Mouse (Mus musculus): Measurements from ENCODE around the gene Etnk2.

The Etnk2 gene

DNA sequence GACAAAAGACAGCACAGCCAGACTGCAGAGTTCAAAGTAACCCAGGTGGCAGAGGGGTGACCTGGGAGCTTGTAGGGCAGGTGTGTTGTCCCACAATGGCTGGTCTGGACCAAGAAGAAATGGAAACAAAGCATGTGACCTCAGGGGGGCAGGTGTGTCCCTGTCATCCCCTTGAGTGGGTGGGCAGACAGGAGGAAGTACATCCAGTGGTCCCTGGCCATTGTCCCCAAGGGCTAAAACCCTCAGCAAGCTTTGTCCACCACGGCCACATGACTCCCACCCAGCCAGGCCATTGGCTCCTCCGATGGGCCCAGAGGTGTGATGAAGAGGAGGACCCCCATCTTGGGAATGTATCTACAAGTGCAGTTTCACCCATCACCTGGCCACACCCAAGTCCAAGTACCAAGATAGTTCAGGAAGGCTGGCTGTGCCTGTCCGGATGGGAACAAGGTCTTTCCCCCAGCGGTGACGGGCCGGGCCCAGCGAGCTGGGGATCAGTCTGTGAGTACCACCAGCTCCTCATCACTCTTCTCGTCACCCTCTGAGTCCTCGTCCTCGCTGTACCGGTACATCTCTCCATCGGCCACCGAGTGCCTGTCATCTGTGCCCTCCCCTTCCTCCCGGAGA is 19.9 kb downstream of the Etnk2 start:
- DNase-seq: no peak

GRCm38 (mm10) chr1:133385506-133385905 is 22.1 kb downstream of the Etnk2 start:
- peak; percentile 21 for DNase-seq

GRCm38 (mm10) chr1:133386209-133386608 is 22.8 kb downstream of the Etnk2 start:
- DNase-seq: no peak

GRCm38 (mm10) chr1:133387539-133388268 is 24.3 kb downstream of the Etnk2 start:
- no peak for DNase-seq

- no peak for DNase-seq
Observed at GRCm38 (mm10) chr1:133394702-133395101, 31.3 kb downstream of the Etnk2 start.

- no peak for DNase-seq
Observed at GRCm38 (mm10) chr1:133396693-133397092, 33.3 kb downstream of the Etnk2 start.

- no peak for DNase-seq
Observed at GRCm38 (mm10) chr1:133397094-133397482, 33.7 kb downstream of the Etnk2 start.

GRCm38 (mm10) chr1:133397483-133398237 is 34.3 kb downstream of the Etnk2 start:
- no peak for DNase-seq

DNA sequence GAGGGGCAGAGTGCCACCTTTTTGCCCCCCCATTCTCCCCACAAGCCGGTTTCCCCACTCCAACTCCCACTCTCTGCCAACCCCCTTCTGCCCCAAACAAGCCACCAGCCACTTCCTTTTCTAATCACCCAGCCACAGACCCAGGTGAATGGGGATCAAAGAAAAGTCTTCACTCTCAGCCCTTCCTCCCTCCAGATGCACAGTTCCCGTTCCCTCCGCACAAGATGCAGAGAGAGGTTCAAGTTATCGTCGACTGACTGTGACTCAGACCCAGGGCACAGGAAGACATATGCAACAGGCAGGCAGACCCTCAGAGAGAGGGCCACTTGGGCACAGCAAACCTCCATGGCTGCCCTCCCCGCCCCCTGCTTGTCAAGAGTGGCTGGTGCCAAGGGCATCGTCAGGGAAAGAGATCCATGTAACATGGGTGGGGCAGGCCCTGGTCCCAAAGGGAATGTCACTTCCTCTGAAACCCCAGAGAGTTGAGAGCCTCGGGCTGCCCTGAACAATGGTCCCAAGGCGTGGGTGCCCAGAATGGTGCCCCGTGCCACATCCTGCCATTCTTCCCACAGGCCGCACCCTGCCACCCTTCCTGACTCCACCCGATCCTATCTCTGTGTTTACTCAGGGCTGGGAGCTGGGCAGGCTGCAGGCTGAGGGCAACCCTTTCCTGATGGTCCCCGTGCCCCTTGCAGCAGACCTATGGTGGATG is 36.8 kb downstream of the Etnk2 start:
- DNase-seq: no peak

DNA sequence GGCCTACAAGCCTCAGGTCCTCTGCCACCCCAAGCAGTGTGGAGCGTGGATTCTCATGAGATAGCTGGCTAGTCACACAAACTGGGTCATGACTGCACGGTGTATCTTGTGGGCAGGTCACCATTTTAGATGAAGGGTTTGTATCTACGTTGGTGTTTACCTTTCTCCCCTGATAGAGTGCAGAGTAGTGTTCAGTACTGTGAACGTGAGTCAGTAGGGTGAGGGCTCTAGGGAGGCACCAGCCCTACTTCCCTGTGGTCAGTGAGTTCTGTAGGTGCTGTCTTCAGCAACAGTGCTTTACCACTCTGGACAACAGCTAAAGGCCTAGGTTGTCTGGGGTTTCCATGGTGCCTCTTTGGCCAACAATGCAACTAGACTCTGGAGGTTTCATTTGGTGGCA is 40.6 kb downstream of the Etnk2 start:
- DNase-seq: no peak

DNA sequence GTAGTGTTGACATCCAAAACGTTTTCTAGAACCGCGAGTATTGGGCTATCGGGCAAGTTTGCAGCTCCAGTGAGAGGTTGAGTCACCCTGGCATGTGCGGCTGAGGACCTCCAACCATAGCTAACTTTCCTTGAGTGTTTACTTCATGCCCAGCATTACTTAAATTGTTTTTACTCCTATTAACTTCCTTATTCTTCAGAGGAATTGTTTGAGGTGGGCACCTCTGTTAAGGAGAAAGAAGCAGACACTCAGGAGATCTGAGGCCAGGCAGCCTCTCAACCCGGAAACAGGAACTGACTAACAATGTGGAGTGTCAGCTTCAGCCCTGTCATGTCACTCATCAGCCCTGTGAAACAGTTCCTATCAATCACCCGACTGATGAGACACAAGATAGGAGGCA is 43.2 kb downstream of the Etnk2 start:
- no peak for DNase-seq

DNA sequence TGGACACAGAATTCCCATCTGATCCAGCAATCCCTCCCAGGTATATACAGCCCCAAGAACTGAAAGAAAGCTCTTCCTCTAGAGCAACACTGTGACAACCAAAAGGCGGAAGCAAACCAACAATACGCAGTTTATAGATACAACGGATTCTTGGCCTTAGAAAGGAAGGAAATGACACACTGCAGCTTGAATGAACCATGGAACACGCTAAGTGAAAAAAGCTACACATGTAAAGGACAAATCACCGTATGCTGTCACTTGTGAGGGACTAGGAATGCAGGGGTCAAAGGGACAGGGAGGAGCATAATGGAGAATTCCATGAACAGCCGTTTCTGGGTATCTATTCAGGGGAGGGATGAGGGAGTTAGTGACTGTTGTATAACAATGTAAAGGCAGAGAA is 44.1 kb downstream of the Etnk2 start:
- DNase-seq: no peak

- DNase-seq: no peak
Observed at GRCm38 (mm10) chr1:133408321-133408720, 44.9 kb downstream of the Etnk2 start.

- no peak for DNase-seq
Observed at GRCm38 (mm10) chr1:133408880-133409516, 45.6 kb downstream of the Etnk2 start.

DNA sequence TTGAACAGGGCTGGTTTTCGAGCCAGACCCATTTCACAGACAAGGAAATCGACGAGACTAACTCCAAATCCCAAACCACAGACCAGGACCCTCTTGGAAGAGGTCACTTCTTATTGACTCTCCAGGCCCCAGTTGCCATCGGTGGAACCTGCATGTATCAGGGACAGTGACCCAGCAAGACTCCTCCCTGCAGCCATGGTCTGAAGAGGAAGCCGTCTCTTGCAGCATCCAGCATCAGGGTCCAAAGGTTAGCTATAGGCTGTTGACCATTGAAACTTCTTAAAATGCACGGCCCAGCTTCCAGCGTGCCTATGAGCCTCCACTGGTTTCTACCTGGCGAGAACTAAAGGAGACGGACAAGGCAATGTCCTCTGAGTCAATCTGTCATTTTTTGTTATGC is 46.4 kb downstream of the Etnk2 start:
- DNase-seq: no peak

DNA sequence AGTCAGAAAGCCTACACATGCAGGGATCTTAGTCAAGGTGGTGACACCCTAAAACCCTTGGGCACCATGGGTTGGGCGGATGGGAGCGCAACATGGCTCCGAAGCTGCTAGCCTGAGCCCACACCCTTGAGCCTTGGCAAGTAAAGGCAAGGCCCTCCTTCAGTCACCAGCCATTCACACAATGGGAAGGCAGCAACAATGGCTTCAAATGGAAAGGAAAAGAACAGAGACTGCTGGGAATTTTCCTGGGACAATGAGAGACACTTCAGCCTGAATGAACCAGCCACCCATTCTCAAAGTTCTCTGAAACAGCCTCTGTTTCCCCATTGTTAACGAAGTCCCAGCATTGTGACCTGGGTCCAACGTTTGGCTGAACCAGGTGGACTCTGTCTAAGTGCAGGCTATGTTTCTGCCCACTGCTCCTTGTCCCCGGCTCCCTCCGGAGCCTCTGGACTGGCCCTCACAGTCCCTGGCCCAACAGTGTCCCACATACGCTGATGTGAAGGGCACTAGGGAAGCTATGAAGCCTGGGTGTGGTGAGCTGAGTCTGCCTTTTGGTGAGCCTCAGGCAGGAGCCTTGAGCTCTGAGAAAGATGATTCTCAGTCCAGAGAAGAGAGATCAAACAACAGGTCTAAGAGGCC is 48.3 kb downstream of the Etnk2 start:
- no peak for DNase-seq

- no peak for DNase-seq
Observed at GRCm38 (mm10) chr1:133412941-133413340, 49.6 kb downstream of the Etnk2 start.

GRCm38 (mm10) chr1:133415086-133415485 is 51.7 kb downstream of the Etnk2 start:
- DNase-seq: no peak

- no peak for DNase-seq
Observed at GRCm38 (mm10) chr1:133415505-133415904, 52.1 kb downstream of the Etnk2 start.

- no peak for DNase-seq
Observed at GRCm38 (mm10) chr1:133416472-133416871, 53.1 kb downstream of the Etnk2 start.

- no peak for DNase-seq
Observed at GRCm38 (mm10) chr1:133417113-133417512, 53.7 kb downstream of the Etnk2 start.

DNA sequence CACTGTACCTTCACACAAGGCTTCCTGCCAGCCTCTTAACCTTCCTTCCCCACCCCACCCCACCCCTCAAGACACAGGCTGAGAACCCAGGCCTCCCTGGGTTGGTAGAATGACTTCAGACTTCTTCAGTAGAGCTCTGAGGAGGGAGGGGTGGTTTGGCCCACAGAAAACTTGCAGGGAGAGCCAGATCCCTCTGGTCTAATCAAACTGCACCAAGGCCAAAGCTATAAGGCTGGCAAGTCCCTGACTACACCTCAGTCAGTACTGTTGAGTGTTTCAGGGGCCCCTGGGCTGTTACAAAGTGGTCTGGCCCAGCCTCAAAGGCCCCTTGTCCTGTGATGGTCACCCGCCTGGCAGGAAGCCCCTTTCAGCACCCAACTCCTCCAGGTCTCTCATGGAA is 54.2 kb downstream of the Etnk2 start:
- no peak for DNase-seq

Measured in cerebellum, adult 9-10 months (tissue).